Mouse (Mus musculus): ENCODE measurements at regions not wholly inside any gene's neighbourhood (a gene's known extent, or its start where the extent isn't known, plus 50 kb on each side); places are given as distances from the start of the nearest gene placed in this dataset.

- 71% methylated on average over 1 of the region's 1 CpGs for WGBS
- H3K4me1 ChIP-seq (ENCODE audit: control insufficient read depth, insufficient read depth, low read length), result peaks cover 3% of the 10 kb centered on the region; the same call in 1 of the 2 replicates
- H3K4me3 ChIP-seq (ENCODE audit: insufficient read depth, low read depth, low read length), result no peak overlapping the region
- no peak overlapping the region for H3K27ac ChIP-seq (ENCODE audit: insufficient read depth, low read depth, low read length)
- TF ChIP-seq POLR2A (IDR thresholded peaks at IDR 0.05; ENCODE audit: insufficient read depth, low read depth, low read length), result no peak
- TF ChIP-seq CTCF (IDR thresholded peaks at IDR 0.05; ENCODE audit: insufficient read depth, low read depth, low read length), result no peak
These were observed 145.9 kb upstream of the Tmem45b start for GRCm38 (mm10) chr9:31610212-31610611.

GRCm38 (mm10) chr9:31609731-31610130, 145.5 kb upstream of the Tmem45b start:
- TF ChIP-seq POLR2A (IDR thresholded peaks at IDR 0.05; ENCODE audit: insufficient read depth, low read depth, low read length), result no peak
- no peak for TF ChIP-seq CTCF (IDR thresholded peaks at IDR 0.05; ENCODE audit: insufficient read depth, low read depth, low read length)
- H3K27ac ChIP-seq (ENCODE audit: insufficient read depth, low read depth, low read length), result no peak overlapping the region
- 87% methylated on average over 3 of the region's 3 CpGs for WGBS
- peaks cover 3% of the 10 kb centered on the region; the same call in 1 of the 2 replicates for H3K4me1 ChIP-seq (ENCODE audit: control insufficient read depth, insufficient read depth, low read length)
- no peak overlapping the region for H3K4me3 ChIP-seq (ENCODE audit: insufficient read depth, low read depth, low read length)

GRCm38 (mm10) chr9:31608084-31608870, 144.0 kb upstream of the Tmem45b start:
- H3K4me1 ChIP-seq (ENCODE audit: control insufficient read depth, insufficient read depth, low read length), result peaks cover 3% of the 10 kb centered on the region; the same call in 1 of the 2 replicates
- 78% methylated on average over 8 of the region's 8 CpGs for WGBS
- no peak overlapping the region for H3K4me3 ChIP-seq (ENCODE audit: insufficient read depth, low read depth, low read length)
- no peak for TF ChIP-seq POLR2A (IDR thresholded peaks at IDR 0.05; ENCODE audit: insufficient read depth, low read depth, low read length)
- no peak for TF ChIP-seq CTCF (IDR thresholded peaks at IDR 0.05; ENCODE audit: insufficient read depth, low read depth, low read length)
- no peak overlapping the region for H3K27ac ChIP-seq (ENCODE audit: insufficient read depth, low read depth, low read length)

- Histone ChIP-seq H3K4me1 (ENCODE audit: control insufficient read depth, insufficient read depth, low read length) (peaks cover 3% of the 10 kb centered on the region; the same call in 1 of the 2 replicates), H3K27ac (ENCODE audit: insufficient read depth, low read depth, low read length) (no peak overlapping the region), H3K4me3 (ENCODE audit: insufficient read depth, low read depth, low read length) (no peak overlapping the region)
- TF ChIP-seq POLR2A (IDR thresholded peaks at IDR 0.05; ENCODE audit: insufficient read depth, low read depth, low read length), result no peak
- TF ChIP-seq CTCF (IDR thresholded peaks at IDR 0.05; ENCODE audit: insufficient read depth, low read depth, low read length), result no peak
- 89% methylated on average over 6 of the region's 6 CpGs for WGBS
These were observed 142.7 kb upstream of the Tmem45b start for GRCm38 (mm10) chr9:31606936-31607335.

- TF ChIP-seq POLR2A (IDR thresholded peaks at IDR 0.05; ENCODE audit: insufficient read depth, low read depth, low read length), result no peak
- TF ChIP-seq CTCF (IDR thresholded peaks at IDR 0.05; ENCODE audit: insufficient read depth, low read depth, low read length), result no peak
- Histone ChIP-seq H3K27ac (ENCODE audit: insufficient read depth, low read depth, low read length) (no peak overlapping the region), H3K4me3 (ENCODE audit: insufficient read depth, low read depth, low read length) (no peak overlapping the region), H3K4me1 (ENCODE audit: control insufficient read depth, insufficient read depth, low read length) (no peaks in the 10 kb centered on the region)
- 76% methylated on average over 6 of the region's 6 CpGs for WGBS
These were observed 140.3 kb upstream of the Tmem45b start for GRCm38 (mm10) chr9:31604497-31605090.

GRCm38 (mm10) chr9:31602707-31603106, 138.4 kb upstream of the Tmem45b start:
- no peak overlapping the region for H3K27ac ChIP-seq (ENCODE audit: insufficient read depth, low read depth, low read length)
- no peak overlapping the region for H3K4me3 ChIP-seq (ENCODE audit: insufficient read depth, low read depth, low read length)
- no peaks in the 10 kb centered on the region for H3K4me1 ChIP-seq (ENCODE audit: control insufficient read depth, insufficient read depth, low read length)
- TF ChIP-seq CTCF (IDR thresholded peaks at IDR 0.05; ENCODE audit: insufficient read depth, low read depth, low read length) (no peak), POLR2A (IDR thresholded peaks at IDR 0.05; ENCODE audit: insufficient read depth, low read depth, low read length) (no peak)
- 87% methylated on average over 4 of the region's 4 CpGs for WGBS

- WGBS, result 76% methylated on average over 7 of the region's 7 CpGs
- Histone ChIP-seq H3K4me1 (ENCODE audit: control insufficient read depth, insufficient read depth, low read length) (no peaks in the 10 kb centered on the region), H3K27ac (ENCODE audit: insufficient read depth, low read depth, low read length) (no peak overlapping the region), H3K4me3 (ENCODE audit: insufficient read depth, low read depth, low read length) (no peak overlapping the region)
- no peak for TF ChIP-seq POLR2A (IDR thresholded peaks at IDR 0.05; ENCODE audit: insufficient read depth, low read depth, low read length)
- TF ChIP-seq CTCF (IDR thresholded peaks at IDR 0.05; ENCODE audit: insufficient read depth, low read depth, low read length), result no peak
These were observed 130.8 kb upstream of the Tmem45b start for GRCm38 (mm10) chr9:31595096-31595495.

- H3K4me3 ChIP-seq (ENCODE audit: insufficient read depth, low read depth, low read length), result no peak overlapping the region
- TF ChIP-seq POLR2A (IDR thresholded peaks at IDR 0.05; ENCODE audit: insufficient read depth, low read depth, low read length), result no peak
- TF ChIP-seq CTCF (IDR thresholded peaks at IDR 0.05; ENCODE audit: insufficient read depth, low read depth, low read length), result no peak
- H3K4me1 ChIP-seq (ENCODE audit: control insufficient read depth, insufficient read depth, low read length), result no peaks in the 10 kb centered on the region
- H3K27ac ChIP-seq (ENCODE audit: insufficient read depth, low read depth, low read length), result no peak overlapping the region
These were observed 123.4 kb upstream of the Tmem45b start for GRCm38 (mm10) chr9:31587671-31588070.

- H3K4me3 ChIP-seq (ENCODE audit: insufficient read depth, low read depth, low read length), result no peak overlapping the region
- no peak overlapping the region for H3K27ac ChIP-seq (ENCODE audit: insufficient read depth, low read depth, low read length)
- no peaks in the 10 kb centered on the region for H3K4me1 ChIP-seq (ENCODE audit: control insufficient read depth, insufficient read depth, low read length)
- WGBS, result 75% methylated on average over 10 of the region's 10 CpGs
- no peak for TF ChIP-seq POLR2A (IDR thresholded peaks at IDR 0.05; ENCODE audit: insufficient read depth, low read depth, low read length)
- TF ChIP-seq CTCF (IDR thresholded peaks at IDR 0.05; ENCODE audit: insufficient read depth, low read depth, low read length), result no peak
These were observed 119.7 kb upstream of the Tmem45b start for GRCm38 (mm10) chr9:31583983-31584382.
